Mouse (Mus musculus) spleen, adult 2 months (tissue): ENCODE measurements around the gene Zmynd8. TPM values are rescaled to one million over a fixed set of nuclear protein-coding genes. Genes with fewer than 3 reads are reported as not detected.

Experiments
- DNase-seq, 2 experiments: peaks; one replicate each; pipeline versions ENCODE4 v3.0.0 to v3.0.0-alpha.2; 2012 to 2021; ENCODE audit warnings: low spot score in 2 of 2, low read depth in 1 of 2
- H3K27ac ChIP-seq: fragments of 200-500 bp; 2 replicates; pipeline ENCODE4 v1.5.1; 2012; ENCODE audit warnings: low read length, inconsistent platforms; ENCODE audit not compliant: insufficient read depth
- H3K27me3 ChIP-seq: fragments of 200-500 bp; 2 replicates; pipeline ENCODE4 v1.6.1; 2012; ENCODE audit warnings: mild to moderate bottlenecking, moderate library complexity, low read length, inconsistent platforms; ENCODE audit not compliant: control insufficient read depth, insufficient read depth
- H3K36me3 ChIP-seq: fragments of 200-500 bp; 2 replicates; pipeline ENCODE4 v1.6.1; 2012; ENCODE audit warnings: mild to moderate bottlenecking, low read length, inconsistent platforms; ENCODE audit not compliant: control insufficient read depth, insufficient read depth
- H3K4me1 ChIP-seq: fragments of 200-500 bp; 2 replicates; pipeline ENCODE4 v1.6.1; 2011; ENCODE audit warnings: inconsistent platforms; ENCODE audit not compliant: control insufficient read depth, insufficient read depth, insufficient read length
- H3K4me3 ChIP-seq: fragments of 200-500 bp; 2 replicates; pipeline ENCODE4 v1.5.1; 2011; ENCODE audit warnings: mild to moderate bottlenecking, inconsistent platforms; ENCODE audit not compliant: insufficient read depth, insufficient read length; ENCODE audit errors: extremely low read depth
- CTCF ChIP-seq: fragments of 200-500 bp; IDR thresholded peaks from 2 replicates; pipeline ENCODE4 v1.5.1; 2011; ENCODE audit warnings: mild to moderate bottlenecking, inconsistent platforms; ENCODE audit not compliant: insufficient read depth, insufficient read length, insufficient replicate concordance; ENCODE audit errors: extremely low read depth
- POLR2A ChIP-seq: fragments of 200-500 bp; IDR thresholded peaks from 2 replicates; pipeline ENCODE4 v1.6.1; 2011; ENCODE audit warnings: low read depth, low read length, inconsistent platforms
- WGBS: fragments of 180-500 bp; shearing (Covaris S2); methylation state at CpG from one replicate; pipeline ENCODE4 v1.1.7; 2018; 5-methylcytosine and 5-hydroxymethylcytosine counted together
- polyA plus RNA-seq: library from polyadenylated mRNA; depleted of rRNA; stranded (reverse); fragments of >200 nt; gene quantifications from 2 replicates; pipeline ENCODE4 v1.2.3, GENCODE M21; 2012

Zmynd8 gene
- polyA plus RNA-seq, 1 experiment: 25.0 TPM

GRCm38 (mm10) chr2:165884577-165885224 lies 14.1 kb downstream of the Zmynd8 start:
- Histone ChIP-seq H3K4me1 (peaks cover 48% of the 10 kb centered on the region), H3K36me3 (peaks cover 5% of the 10 kb centered on the region), H3K27me3 (no peaks in the 10 kb centered on the region), H3K27ac (peak overlapping the region; percentile 99), H3K4me3 (peak overlapping the region; percentile 58)
- TF ChIP-seq CTCF (no peak), POLR2A (peak; percentile 65)
- DNase-seq: peak; percentile 91 to 94
- WGBS: 7% methylated on average over 21 of the region's 21 CpGs

- DNase-seq: peak in 1 of 2 experiments; percentile 46
- Histone ChIP-seq H3K27ac (peak overlapping the region; percentile 99), H3K4me1 (peaks cover 44% of the 10 kb centered on the region), H3K36me3 (peaks cover 5% of the 10 kb centered on the region), H3K4me3 (peak overlapping the region; percentile 58), H3K27me3 (no peaks in the 10 kb centered on the region)
- no peak for TF ChIP-seq CTCF
- peak; percentile 26; the same call in 1 of the 2 replicates for TF ChIP-seq POLR2A
- WGBS: 3% methylated on average over 11 of the region's 11 CpGs
Observed at GRCm38 (mm10) chr2:165883846-165884576, 14.8 kb downstream of the Zmynd8 start.

GRCm38 (mm10) chr2:165883006-165883405 lies 15.8 kb downstream of the Zmynd8 start:
- peak overlapping the region; percentile 46; the same call in 1 of the 2 replicates for H3K4me3 ChIP-seq
- peak in 1 of 2 experiments; percentile 16 for DNase-seq
- WGBS: 13% methylated on average over 6 of the region's 6 CpGs
- H3K4me1 ChIP-seq: peaks cover 39% of the 10 kb centered on the region
- H3K27ac ChIP-seq: peak overlapping the region; percentile 80
- H3K36me3 ChIP-seq: peaks cover 5% of the 10 kb centered on the region
- H3K27me3 ChIP-seq: no peaks in the 10 kb centered on the region
- no peak for TF ChIP-seq POLR2A
- TF ChIP-seq CTCF: no peak

- Histone ChIP-seq H3K36me3 (peaks cover 5% of the 10 kb centered on the region), H3K4me3 (no peak overlapping the region), H3K27me3 (no peaks in the 10 kb centered on the region), H3K27ac (peak overlapping the region; percentile 80), H3K4me1 (peaks cover 47% of the 10 kb centered on the region)
- TF ChIP-seq CTCF (no peak), POLR2A (no peak)
- DNase-seq: no peak
- WGBS: 39% methylated on average over 13 of the region's 13 CpGs
Observed at GRCm38 (mm10) chr2:165881585-165882431, 17.0 kb downstream of the Zmynd8 start.

GRCm38 (mm10) chr2:165881220-165881584 lies 17.6 kb downstream of the Zmynd8 start:
- no peak for DNase-seq
- H3K27me3 ChIP-seq: no peaks in the 10 kb centered on the region
- no peak overlapping the region for H3K4me3 ChIP-seq
- H3K36me3 ChIP-seq: peaks cover 5% of the 10 kb centered on the region
- H3K4me1 ChIP-seq: peaks cover 44% of the 10 kb centered on the region
- TF ChIP-seq CTCF: no peak
- no peak for TF ChIP-seq POLR2A
- 65% methylated on average over 3 of the region's 3 CpGs for WGBS
- no peak overlapping the region for H3K27ac ChIP-seq

GRCm38 (mm10) chr2:165880501-165881182 lies 18.2 kb downstream of the Zmynd8 start:
- Histone ChIP-seq H3K27me3 (no peaks in the 10 kb centered on the region), H3K4me1 (peaks cover 40% of the 10 kb centered on the region), H3K36me3 (peaks cover 5% of the 10 kb centered on the region), H3K4me3 (no peak overlapping the region), H3K27ac (peak overlapping the region; percentile 41)
- no peak for DNase-seq
- 79% methylated on average over 15 of the region's 15 CpGs for WGBS
- TF ChIP-seq POLR2A (no peak), CTCF (no peak)
